Mouse (Mus musculus): ENCODE measurements around the gene Wfdc15a. TPM values are rescaled to one million over a fixed set of nuclear protein-coding genes. Genes with fewer than 3 reads are reported as not detected.

The Wfdc15a gene
- polyA plus RNA-seq, 1 experiment from 2014 or later: not detected

DNA sequence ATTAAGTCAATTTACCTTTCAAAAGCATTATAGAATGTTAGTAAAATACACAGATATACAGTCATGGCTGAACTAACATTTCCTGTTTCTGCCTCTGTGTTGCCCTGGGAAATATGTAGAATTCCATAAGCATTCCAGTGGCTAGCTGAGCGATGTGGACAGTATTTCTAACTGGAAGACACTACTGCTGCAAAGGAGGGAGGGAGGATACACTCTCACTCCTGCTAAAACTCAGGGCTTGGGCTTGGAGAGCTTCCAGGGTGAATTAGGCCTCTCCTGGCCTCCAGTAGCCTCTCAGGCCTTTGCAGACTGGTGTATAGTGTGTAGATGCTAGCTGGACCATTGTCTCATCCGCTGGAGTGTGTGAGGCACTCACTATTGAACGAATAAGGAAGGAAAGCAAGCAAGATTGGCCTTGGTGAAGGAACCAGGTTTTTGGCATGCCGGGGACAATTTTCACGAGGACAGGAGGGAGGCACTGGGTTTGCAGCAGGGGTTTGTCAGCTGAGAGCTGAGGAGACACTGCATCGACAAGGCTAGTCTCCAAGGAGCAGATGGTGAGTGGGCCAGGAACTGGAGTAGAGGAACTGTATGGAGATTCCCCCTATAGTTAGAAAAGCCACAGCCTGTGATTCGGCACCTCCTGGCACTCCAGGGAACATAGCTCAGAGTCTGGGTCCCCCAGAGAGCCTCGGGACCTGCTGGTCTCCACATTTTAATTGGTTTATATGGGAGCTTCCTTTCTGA lies 25.1 kb downstream of the Wfdc15a start:
- WGBS: 70% methylated on average over 8 of the region's 8 CpGs
- Histone ChIP-seq H3K36me3 (no peaks in the 10 kb centered on the region), H3K27me3 (peaks cover 30% of the 10 kb centered on the region), H3K4me2 (no peak overlapping the region), H3K27ac (no peak overlapping the region), H3K4me1 (peaks cover 14% of the 10 kb centered on the region), H3K9me3 (no peaks in the 10 kb centered on the region), H3K4me3 (no peak overlapping the region), H3K9ac (no peak overlapping the region)
- no peak for ATAC-seq (ENCODE audit: insufficient number of reproducible peaks, low FRiP score, low TSS enrichment, low read depth)

DNA sequence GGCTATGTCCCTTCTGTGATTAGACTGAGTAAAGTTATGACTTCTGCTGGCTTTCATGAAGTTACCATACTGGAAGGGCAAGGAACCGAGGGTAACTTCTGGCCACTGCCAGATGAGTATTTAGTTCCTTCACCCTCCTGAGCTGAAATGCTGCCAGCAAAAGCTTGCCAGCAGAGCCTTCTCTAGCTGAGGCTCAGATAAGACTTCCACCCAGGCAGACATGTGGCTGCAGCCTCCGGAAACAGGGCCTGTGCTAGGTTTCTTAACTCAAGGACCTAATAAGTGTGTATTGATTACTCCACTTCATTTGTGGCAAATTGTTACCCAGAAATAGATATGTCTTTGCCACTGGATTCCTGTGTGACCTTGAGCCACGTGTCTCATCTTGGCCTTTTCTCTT lies 26.5 kb downstream of the Wfdc15a start:
- no peaks in the 10 kb centered on the region for H3K36me3 ChIP-seq
- no peak overlapping the region for H3K9ac ChIP-seq
- peaks cover 42% of the 10 kb centered on the region for H3K27me3 ChIP-seq
- ATAC-seq (ENCODE audit: insufficient number of reproducible peaks, low FRiP score, low TSS enrichment, low read depth): no peak
- H3K4me2 ChIP-seq: no peak overlapping the region
- H3K9me3 ChIP-seq: no peaks in the 10 kb centered on the region
- peaks cover 19% of the 10 kb centered on the region for H3K4me1 ChIP-seq
- WGBS: 61% methylated on average over 3 of the region's 3 CpGs
- H3K4me3 ChIP-seq: no peak overlapping the region
- H3K27ac ChIP-seq: no peak overlapping the region

DNA sequence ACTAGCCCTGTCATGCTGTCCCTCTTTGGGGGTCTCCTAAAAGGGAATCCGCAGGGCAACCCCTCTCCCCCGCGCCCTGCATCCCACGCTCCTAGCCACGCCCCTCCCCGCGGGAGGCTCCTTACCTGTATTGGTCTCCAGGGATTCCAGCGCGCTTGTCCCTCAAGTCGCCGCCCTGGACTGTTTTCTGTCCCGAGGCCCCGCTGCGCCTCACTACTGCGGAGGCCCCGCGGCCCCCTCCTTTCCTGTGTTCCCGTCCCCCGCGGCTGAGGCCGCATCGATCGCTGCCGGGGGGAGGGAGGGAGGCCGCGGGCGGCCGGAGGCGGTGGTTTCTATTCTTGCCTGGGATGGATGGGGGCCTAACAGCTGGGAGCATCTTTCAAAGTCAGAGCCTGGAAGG lies 29.0 kb downstream of the Wfdc15a start, which contains the start of gene Kcns1:
Kcns1 (minus strand) TSS at position 212 of the 400 bp plus-strand sequence.
- Histone ChIP-seq H3K36me3 (no peaks in the 10 kb centered on the region), H3K4me3 (peak within 1 kb of the TSS; percentile 36), H3K4me1 (peaks cover 28% of the 10 kb centered on the region), H3K27me3 (peaks cover 64% of the 10 kb centered on the region), H3K9me3 (no peaks in the 10 kb centered on the region), H3K27ac (0 out of 2 replicates have a peak within 1 kb of the TSS, but pooled peaks have one; percentile 17), H3K4me2 (peak within 1 kb of the TSS; percentile 58), H3K9ac (peak within 1 kb of the TSS; percentile 27)
- ATAC-seq (ENCODE audit: insufficient number of reproducible peaks, low FRiP score, low TSS enrichment, low read depth): no peak
- under 1% methylated on average over 24 of the region's 29 CpGs for WGBS

DNA sequence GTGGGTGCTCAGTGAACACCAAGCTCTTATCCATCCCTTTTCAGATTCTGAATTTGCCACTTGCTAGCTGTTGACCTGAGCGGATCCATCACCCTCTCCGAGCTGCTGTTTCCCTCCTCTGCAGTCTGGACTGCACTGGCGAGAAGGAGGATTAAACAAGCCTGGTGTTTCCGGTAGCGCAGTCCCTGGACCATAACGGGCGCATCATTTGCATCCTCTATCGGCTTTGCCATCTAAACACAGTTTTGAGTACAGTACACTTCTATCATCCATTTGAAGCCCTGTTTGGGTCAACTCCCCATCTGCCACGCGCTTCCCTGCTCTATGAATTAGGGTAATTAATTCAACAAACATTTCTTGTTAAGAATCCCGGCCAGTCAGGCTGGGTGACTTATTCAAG lies 29.6 kb downstream of the Wfdc15a start:
- WGBS: 12% methylated on average over 11 of the region's 11 CpGs
- ATAC-seq (ENCODE audit: insufficient number of reproducible peaks, low FRiP score, low TSS enrichment, low read depth): no peak
- no peaks in the 10 kb centered on the region for H3K9me3 ChIP-seq
- H3K36me3 ChIP-seq: no peaks in the 10 kb centered on the region
- 0 out of 2 replicates have a peak overlapping the region, but pooled peaks have one; percentile 17 for H3K27ac ChIP-seq
- peaks cover 69% of the 10 kb centered on the region for H3K27me3 ChIP-seq
- H3K4me3 ChIP-seq: peak overlapping the region; percentile 36
- H3K4me2 ChIP-seq: peak overlapping the region; percentile 58; the same call in 1 of the 2 replicates
- H3K9ac ChIP-seq: no peak overlapping the region
- peaks cover 28% of the 10 kb centered on the region for H3K4me1 ChIP-seq

DNA sequence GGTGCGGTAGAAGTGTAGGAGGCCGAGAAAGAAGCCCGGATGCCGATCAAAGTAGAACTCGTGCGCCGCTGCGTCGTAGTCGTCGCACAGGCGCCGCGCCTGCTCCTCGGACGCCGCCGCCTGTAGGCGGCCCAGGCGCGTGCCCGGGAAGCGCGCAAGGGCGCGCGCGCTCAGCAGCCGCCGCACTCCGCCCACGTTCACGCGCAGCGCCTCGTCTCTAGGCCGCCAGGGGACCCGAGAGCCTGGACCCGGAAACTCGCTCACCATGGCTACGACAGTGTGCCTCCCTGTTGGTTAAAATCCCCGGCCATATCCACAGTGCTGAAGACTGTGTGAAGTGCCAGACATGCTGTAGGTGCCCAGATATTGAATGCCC lies 31.4 kb downstream of the Wfdc15a start:
- peaks cover 25% of the 10 kb centered on the region for H3K4me1 ChIP-seq
- H3K4me2 ChIP-seq: peak overlapping the region; percentile 73
- H3K4me3 ChIP-seq: peak overlapping the region; percentile 36
- no peaks in the 10 kb centered on the region for H3K36me3 ChIP-seq
- no peak overlapping the region for H3K27ac ChIP-seq
- 0 out of 2 replicates have a peak, but pooled peaks have one; percentile 10 for ATAC-seq (ENCODE audit: insufficient number of reproducible peaks, low FRiP score, low TSS enrichment, low read depth)
- WGBS: 16% methylated on average over 42 of the region's 42 CpGs
- peaks cover 66% of the 10 kb centered on the region for H3K27me3 ChIP-seq
- H3K9ac ChIP-seq: no peak overlapping the region
- no peaks in the 10 kb centered on the region for H3K9me3 ChIP-seq

DNA sequence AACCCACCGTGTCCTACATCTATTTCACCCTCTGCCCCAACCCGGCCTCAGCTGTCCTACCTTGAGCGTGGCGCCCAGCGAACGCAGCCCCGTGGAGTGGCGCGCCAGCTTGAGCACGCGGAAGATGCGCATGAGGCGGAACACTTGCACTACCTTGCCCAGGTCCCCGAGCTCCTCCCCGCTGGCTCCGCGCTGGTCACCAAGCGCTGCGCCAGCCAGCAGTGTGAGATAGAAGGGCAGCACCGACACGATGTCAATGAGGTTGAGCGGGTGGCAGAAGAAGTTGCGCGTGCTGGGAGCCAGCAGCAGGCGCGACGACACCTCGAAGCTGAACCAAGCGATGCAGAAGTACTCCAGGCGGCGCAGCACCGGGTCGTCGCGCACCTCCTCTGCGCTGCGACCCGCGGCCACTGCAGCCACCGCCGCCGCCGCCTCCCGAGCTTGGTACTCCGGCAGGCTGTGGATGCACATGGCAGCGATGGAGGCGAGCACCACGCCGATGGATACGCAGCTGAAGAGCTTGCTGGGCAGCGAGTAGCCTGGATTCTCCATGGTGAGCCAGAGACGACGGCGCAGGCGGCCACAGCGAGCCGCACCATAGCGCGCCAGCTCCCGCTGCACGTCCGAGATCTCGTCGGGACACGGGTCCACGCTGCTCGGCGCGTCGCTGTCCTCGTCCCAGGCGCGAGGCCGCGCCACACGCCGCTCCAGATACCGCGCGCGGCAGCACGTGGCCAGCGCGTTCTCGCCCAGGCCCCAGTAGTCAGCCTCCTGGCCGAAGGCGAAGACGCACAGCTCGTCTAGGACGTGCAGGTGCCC lies 32.0 kb downstream of the Wfdc15a start:
- Histone ChIP-seq H3K27me3 (peaks cover 66% of the 10 kb centered on the region), H3K9me3 (no peaks in the 10 kb centered on the region), H3K27ac (no peak overlapping the region), H3K4me3 (peak overlapping the region; percentile 36), H3K9ac (no peak overlapping the region), H3K36me3 (no peaks in the 10 kb centered on the region), H3K4me1 (peaks cover 25% of the 10 kb centered on the region), H3K4me2 (peak overlapping the region; percentile 73)
- WGBS: 14% methylated on average over 89 of the region's 90 CpGs
- 0 out of 2 replicates have a peak, but pooled peaks have one; percentile 36 for ATAC-seq (ENCODE audit: insufficient number of reproducible peaks, low FRiP score, low TSS enrichment, low read depth)

DNA sequence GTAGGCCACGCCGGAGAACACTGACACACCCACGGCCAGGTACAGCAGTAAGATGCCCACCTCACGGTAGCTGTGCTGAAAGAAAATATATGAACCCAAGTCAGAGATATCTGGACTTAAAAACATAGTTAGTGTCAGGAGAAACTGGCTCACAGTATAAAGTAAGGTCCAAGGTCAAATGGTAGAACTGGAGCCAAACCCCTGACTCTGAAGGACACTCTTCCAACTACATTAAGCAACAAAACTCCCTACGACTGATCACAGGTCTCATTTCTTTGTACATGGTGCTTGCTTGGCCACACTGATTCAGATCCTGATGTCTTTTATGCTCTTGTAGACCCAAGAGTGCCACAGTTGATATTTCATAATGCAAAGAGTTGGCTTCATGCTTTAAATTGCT lies 35.0 kb downstream of the Wfdc15a start:
- H3K27ac ChIP-seq: no peak overlapping the region
- H3K9me3 ChIP-seq: no peaks in the 10 kb centered on the region
- H3K27me3 ChIP-seq: peaks cover 46% of the 10 kb centered on the region
- H3K36me3 ChIP-seq: no peaks in the 10 kb centered on the region
- no peak overlapping the region for H3K4me3 ChIP-seq
- WGBS: 92% methylated on average over 5 of the region's 5 CpGs
- peaks cover 26% of the 10 kb centered on the region for H3K4me1 ChIP-seq
- H3K9ac ChIP-seq: no peak overlapping the region
- H3K4me2 ChIP-seq: no peak overlapping the region
- ATAC-seq (ENCODE audit: insufficient number of reproducible peaks, low FRiP score, low TSS enrichment, low read depth): no peak

DNA sequence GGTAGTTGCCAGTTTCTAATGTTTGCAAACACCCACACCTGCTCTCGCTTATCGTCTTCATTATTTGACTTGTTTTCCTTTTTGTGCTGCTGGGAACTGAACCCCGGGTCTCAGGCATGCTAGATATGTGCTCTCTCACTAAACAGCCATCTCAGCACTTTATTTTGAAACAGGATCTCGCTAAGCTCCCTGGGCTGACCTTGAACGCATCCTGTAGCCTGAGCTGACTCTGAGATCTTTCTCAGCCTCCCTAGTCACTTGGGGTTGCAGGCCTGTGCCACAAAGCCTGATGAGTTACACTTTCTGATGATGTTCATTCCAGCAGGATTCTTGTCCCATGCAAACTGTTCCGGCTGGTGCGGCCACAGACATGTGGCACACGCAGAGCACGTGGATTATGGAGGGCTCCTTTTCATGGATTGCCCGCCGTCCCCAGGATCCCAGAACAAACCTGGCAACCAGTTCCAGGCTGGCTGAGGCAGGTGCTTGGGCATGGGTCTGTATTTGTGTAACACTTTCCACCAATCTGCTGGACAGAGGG lies 38.3 kb downstream of the Wfdc15a start:
- no peak overlapping the region for H3K9ac ChIP-seq
- H3K36me3 ChIP-seq: no peaks in the 10 kb centered on the region
- WGBS: 74% methylated on average over 11 of the region's 11 CpGs
- H3K27ac ChIP-seq: 0 out of 2 replicates have a peak overlapping the region, but pooled peaks have one; percentile 27
- ATAC-seq (ENCODE audit: insufficient number of reproducible peaks, low FRiP score, low TSS enrichment, low read depth): no peak
- H3K4me1 ChIP-seq: peaks cover 12% of the 10 kb centered on the region
- H3K4me3 ChIP-seq: no peak overlapping the region
- peaks cover 12% of the 10 kb centered on the region for H3K27me3 ChIP-seq
- no peaks in the 10 kb centered on the region for H3K9me3 ChIP-seq
- no peak overlapping the region for H3K4me2 ChIP-seq

DNA sequence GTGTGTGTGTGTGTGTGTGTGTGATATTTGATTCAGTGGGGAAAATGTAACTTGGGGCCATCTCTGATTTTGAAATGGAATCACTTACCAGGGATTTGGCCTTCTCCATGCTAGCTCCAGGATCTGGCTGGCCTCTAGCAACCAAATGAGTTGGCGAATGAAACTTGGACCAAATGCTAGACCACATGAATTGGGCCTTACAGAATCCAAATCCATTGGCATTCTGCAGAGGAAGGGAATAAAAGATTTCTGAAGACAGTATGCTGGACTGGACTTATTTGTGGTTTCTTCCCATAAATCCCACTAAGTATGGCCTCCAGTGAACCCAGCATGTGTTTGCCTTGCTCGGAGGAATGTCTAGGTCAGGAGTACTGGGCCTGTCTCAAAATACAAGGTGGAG lies 41.1 kb downstream of the Wfdc15a start:
- peaks cover 4% of the 10 kb centered on the region; the same call in 1 of the 2 replicates for H3K36me3 ChIP-seq
- H3K27ac ChIP-seq: peak overlapping the region; percentile 40; the same call in 1 of the 2 replicates
- H3K27me3 ChIP-seq: no peaks in the 10 kb centered on the region
- no peak for ATAC-seq (ENCODE audit: insufficient number of reproducible peaks, low FRiP score, low TSS enrichment, low read depth)
- H3K4me1 ChIP-seq: peaks cover 12% of the 10 kb centered on the region
- H3K9ac ChIP-seq: no peak overlapping the region
- no peaks in the 10 kb centered on the region for H3K9me3 ChIP-seq
- no peak overlapping the region for H3K4me2 ChIP-seq
- 64% methylated on average over 2 of the region's 2 CpGs for WGBS
- H3K4me3 ChIP-seq: no peak overlapping the region

DNA sequence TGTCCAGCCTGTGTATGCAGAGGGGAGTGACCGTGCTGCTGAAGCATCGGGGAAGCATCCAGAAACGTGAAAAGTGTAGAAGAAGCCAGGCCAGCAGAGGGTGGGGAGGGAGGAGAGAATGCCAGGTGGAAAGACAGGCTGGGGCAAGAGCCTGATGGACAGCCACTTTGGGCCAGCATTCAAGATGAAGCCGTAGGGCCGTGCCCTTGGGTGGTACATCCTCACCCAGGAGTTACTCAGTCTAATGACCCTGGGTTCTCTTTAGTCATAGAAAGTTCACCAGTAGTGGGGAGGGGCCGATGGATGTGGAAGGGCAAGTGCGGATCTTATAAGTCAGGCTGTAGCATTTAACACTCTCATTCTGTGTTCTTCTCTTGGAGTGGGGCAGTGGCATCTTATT lies 43.8 kb downstream of the Wfdc15a start:
- no peak overlapping the region for H3K27ac ChIP-seq
- 80% methylated on average over 7 of the region's 7 CpGs for WGBS
- no peak overlapping the region for H3K4me3 ChIP-seq
- H3K36me3 ChIP-seq: peaks cover 25% of the 10 kb centered on the region
- H3K9ac ChIP-seq: no peak overlapping the region
- no peaks in the 10 kb centered on the region for H3K27me3 ChIP-seq
- H3K4me2 ChIP-seq: no peak overlapping the region
- no peak for ATAC-seq (ENCODE audit: insufficient number of reproducible peaks, low FRiP score, low TSS enrichment, low read depth)
- peaks cover 10% of the 10 kb centered on the region for H3K4me1 ChIP-seq
- H3K9me3 ChIP-seq: no peaks in the 10 kb centered on the region

DNA sequence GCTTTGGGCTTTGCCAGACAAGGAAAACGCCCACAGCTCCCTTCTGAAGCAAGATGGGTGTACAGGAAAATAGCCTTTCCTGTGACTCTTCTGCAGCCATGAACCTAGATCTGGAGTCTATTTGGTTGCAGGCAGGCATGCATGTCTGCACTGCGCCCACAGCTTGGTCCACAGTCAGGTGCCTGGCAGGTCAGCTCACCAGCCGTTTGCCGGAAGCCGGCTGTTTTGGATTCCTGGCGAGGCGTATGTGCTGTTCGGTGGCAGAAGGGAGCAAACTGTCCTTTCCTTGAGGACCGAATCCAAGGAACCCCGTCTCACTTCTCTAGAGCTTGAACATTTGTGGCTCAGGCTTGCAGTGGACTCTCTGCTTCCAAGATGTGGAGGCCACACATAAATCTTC lies 45.9 kb downstream of the Wfdc15a start:
- ATAC-seq (ENCODE audit: insufficient number of reproducible peaks, low FRiP score, low TSS enrichment, low read depth): no peak
- 91% methylated on average over 10 of the region's 10 CpGs for whole genome bisulfite sequencing
- Histone ChIP-seq H3K27me3 (no peaks in the 10 kb centered on the region), H3K4me2 (no peak overlapping the region), H3K4me1 (peaks cover 27% of the 10 kb centered on the region), H3K27ac (no peak overlapping the region), H3K9me3 (no peaks in the 10 kb centered on the region), H3K36me3 (peaks cover 25% of the 10 kb centered on the region), H3K9ac (no peak overlapping the region), H3K4me3 (no peak overlapping the region)

DNA sequence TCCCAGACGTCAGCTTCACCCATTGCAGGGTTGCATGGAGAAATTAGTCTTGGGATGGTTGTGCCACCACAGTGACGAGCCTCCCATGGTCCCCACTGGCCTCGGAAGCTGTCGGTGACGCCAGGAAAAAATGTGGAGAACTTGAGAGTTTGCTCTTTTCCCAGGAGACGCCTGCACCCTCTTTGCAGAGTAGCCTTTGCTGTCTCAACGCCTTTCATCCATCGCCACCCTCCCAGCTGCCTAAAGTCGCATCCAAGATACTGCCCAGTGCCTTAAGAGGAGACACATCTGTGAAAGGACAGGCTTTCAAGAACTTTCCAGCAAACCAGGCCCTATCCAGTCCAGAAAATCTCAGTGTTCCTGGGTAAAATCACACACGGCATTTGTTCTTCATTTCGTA lies 47.6 kb downstream of the Wfdc15a start:
- Histone ChIP-seq H3K4me2 (no peak overlapping the region), H3K9me3 (no peaks in the 10 kb centered on the region), H3K27me3 (no peaks in the 10 kb centered on the region), H3K9ac (no peak overlapping the region), H3K4me1 (peaks cover 30% of the 10 kb centered on the region), H3K36me3 (peaks cover 25% of the 10 kb centered on the region), H3K27ac (no peak overlapping the region), H3K4me3 (no peak overlapping the region)
- WGBS: 94% methylated on average over 11 of the region's 11 CpGs
- no peak for ATAC-seq (ENCODE audit: insufficient number of reproducible peaks, low FRiP score, low TSS enrichment, low read depth)

Measured in limb, embryonic 15.5 days (tissue).